Mouse (Mus musculus): ENCODE results near the gene Dennd5a. TPM values are rescaled to one million over a fixed set of nuclear protein-coding genes. Genes with fewer than 3 reads are reported as not detected.

Dennd5a gene
- polyA plus RNA-seq, 1 experiment from 2014 or later = 13.8 TPM

- H3K27me3 ChIP-seq (ENCODE audit: control insufficient read depth, insufficient read depth, low read length) = no peaks in the 10 kb centered on the region
- ATAC-seq (ENCODE audit: low FRiP score, low TSS enrichment) (peak; percentile 69), DNase-seq (ENCODE audit: low spot score) (no peak)
- H3K4me1 ChIP-seq (replicated peaks; ENCODE audit: control insufficient read depth, insufficient read depth) = no peaks in the 10 kb centered on the region
- TF ChIP-seq EP300 (optimal IDR thresholded peaks at IDR 0.05) (no peak), CTCF (IDR thresholded peaks at IDR 0.05; ENCODE audit: low read depth) (no peak)
- peak overlapping the region; percentile 64 for H3K4me2 ChIP-seq (replicated peaks; ENCODE audit: low read depth)
- H3K27ac ChIP-seq (replicated peaks) = peak overlapping the region; percentile 92
- peak overlapping the region; percentile 70 for H3K4me3 ChIP-seq (ENCODE audit: low read depth, low read length)
- WGBS = 12% methylated on average over 13 of the region's 13 CpGs
- no peaks in the 10 kb centered on the region for H3K36me3 ChIP-seq (ENCODE audit: control insufficient read depth, insufficient read depth, low read length)
- peak overlapping the region; percentile 90 for H3K9ac ChIP-seq (ENCODE audit: low read length)
- H3K9me3 ChIP-seq (ENCODE audit: control insufficient read depth, low read length) = no peaks in the 10 kb centered on the region
Observed at GRCm38 (mm10) chr7:109960613-109961154, 414 bp upstream of the Dennd5a start.

- TF ChIP-seq EP300 (optimal IDR thresholded peaks at IDR 0.05) = no peak
- no peak for TF ChIP-seq CTCF (IDR thresholded peaks at IDR 0.05; ENCODE audit: low read depth)
- H3K36me3 ChIP-seq (ENCODE audit: control insufficient read depth, insufficient read depth, low read length) = no peaks in the 10 kb centered on the region
- no peaks in the 10 kb centered on the region for H3K27me3 ChIP-seq (ENCODE audit: control insufficient read depth, insufficient read depth, low read length)
- WGBS = 6% methylated on average over 18 of the region's 18 CpGs
- no peak for DNase-seq (ENCODE audit: low spot score)
- peak overlapping the region; percentile 90 for H3K9ac ChIP-seq (ENCODE audit: low read length)
- ATAC-seq (ENCODE audit: low FRiP score, low TSS enrichment) = peak; percentile 30
- H3K27ac ChIP-seq (replicated peaks) = peak overlapping the region; percentile 92; the same call in 1 of the 2 replicates
- H3K4me3 ChIP-seq (ENCODE audit: low read depth, low read length) = peak overlapping the region; percentile 70
- H3K9me3 ChIP-seq (ENCODE audit: control insufficient read depth, low read length) = no peaks in the 10 kb centered on the region
- H3K4me1 ChIP-seq (replicated peaks; ENCODE audit: control insufficient read depth, insufficient read depth) = no peaks in the 10 kb centered on the region
- peak overlapping the region; percentile 64 for H3K4me2 ChIP-seq (replicated peaks; ENCODE audit: low read depth)
Observed at GRCm38 (mm10) chr7:109958843-109959715, 1.2 kb downstream of the Dennd5a start.

- no peak for TF ChIP-seq EP300 (optimal IDR thresholded peaks at IDR 0.05)
- TF ChIP-seq CTCF (IDR thresholded peaks at IDR 0.05; ENCODE audit: low read depth) = no peak
- no peaks in the 10 kb centered on the region for H3K36me3 ChIP-seq (ENCODE audit: control insufficient read depth, insufficient read depth, low read length)
- peak overlapping the region; percentile 70; the same call in 1 of the 2 replicates for H3K4me3 ChIP-seq (ENCODE audit: low read depth, low read length)
- H3K27ac ChIP-seq (replicated peaks) = 0 out of 2 replicates have a peak overlapping the region, but pooled peaks have one; percentile 0
- H3K4me2 ChIP-seq (replicated peaks; ENCODE audit: low read depth) = peak overlapping the region; percentile 64
- H3K9ac ChIP-seq (ENCODE audit: low read length) = peak overlapping the region; percentile 90; the same call in 1 of the 2 replicates
- H3K9me3 ChIP-seq (ENCODE audit: control insufficient read depth, low read length) = no peaks in the 10 kb centered on the region
- DNase-seq (ENCODE audit: low spot score) = no peak
- WGBS = 66% methylated on average over 8 of the region's 8 CpGs
- no peaks in the 10 kb centered on the region for H3K27me3 ChIP-seq (ENCODE audit: control insufficient read depth, insufficient read depth, low read length)
- ATAC-seq (ENCODE audit: low FRiP score, low TSS enrichment) = no peak
- no peaks in the 10 kb centered on the region for H3K4me1 ChIP-seq (replicated peaks; ENCODE audit: control insufficient read depth, insufficient read depth)
Observed at GRCm38 (mm10) chr7:109957996-109958789, 2.1 kb downstream of the Dennd5a start.

GRCm38 (mm10) chr7:109954622-109955401, 5.5 kb downstream of the Dennd5a start:
- no peaks in the 10 kb centered on the region for H3K4me1 ChIP-seq (replicated peaks; ENCODE audit: control insufficient read depth, insufficient read depth)
- 52% methylated on average over 6 of the region's 6 CpGs for WGBS
- no peak for TF ChIP-seq EP300 (optimal IDR thresholded peaks at IDR 0.05)
- TF ChIP-seq CTCF (IDR thresholded peaks at IDR 0.05; ENCODE audit: low read depth) = no peak
- no peaks in the 10 kb centered on the region for H3K36me3 ChIP-seq (ENCODE audit: control insufficient read depth, insufficient read depth, low read length)
- no peak overlapping the region for H3K4me2 ChIP-seq (replicated peaks; ENCODE audit: low read depth)
- 0 out of 2 replicates have a peak overlapping the region, but pooled peaks have one; percentile 6 for H3K27ac ChIP-seq (replicated peaks)
- no peaks in the 10 kb centered on the region for H3K27me3 ChIP-seq (ENCODE audit: control insufficient read depth, insufficient read depth, low read length)
- no peak overlapping the region for H3K9ac ChIP-seq (ENCODE audit: low read length)
- no peaks in the 10 kb centered on the region for H3K9me3 ChIP-seq (ENCODE audit: control insufficient read depth, low read length)
- H3K4me3 ChIP-seq (ENCODE audit: low read depth, low read length) = no peak overlapping the region
- DNase-seq (ENCODE audit: low spot score) (no peak), ATAC-seq (ENCODE audit: low FRiP score, low TSS enrichment) (no peak)

GRCm38 (mm10) chr7:109951297-109951696, 9.0 kb downstream of the Dennd5a start:
- DNase-seq (ENCODE audit: low spot score) (no peak), ATAC-seq (ENCODE audit: low FRiP score, low TSS enrichment) (no peak)
- H3K27ac ChIP-seq (replicated peaks) = no peak overlapping the region
- no peak overlapping the region for H3K4me2 ChIP-seq (replicated peaks; ENCODE audit: low read depth)
- H3K27me3 ChIP-seq (ENCODE audit: control insufficient read depth, insufficient read depth, low read length) = no peaks in the 10 kb centered on the region
- WGBS = 67% methylated on average over 4 of the region's 4 CpGs
- no peak overlapping the region for H3K4me3 ChIP-seq (ENCODE audit: low read depth, low read length)
- no peaks in the 10 kb centered on the region for H3K36me3 ChIP-seq (ENCODE audit: control insufficient read depth, insufficient read depth, low read length)
- no peak overlapping the region for H3K9ac ChIP-seq (ENCODE audit: low read length)
- H3K4me1 ChIP-seq (replicated peaks; ENCODE audit: control insufficient read depth, insufficient read depth) = no peaks in the 10 kb centered on the region
- TF ChIP-seq EP300 (optimal IDR thresholded peaks at IDR 0.05) (no peak), CTCF (IDR thresholded peaks at IDR 0.05; ENCODE audit: low read depth) (no peak)
- H3K9me3 ChIP-seq (ENCODE audit: control insufficient read depth, low read length) = no peaks in the 10 kb centered on the region

All from stomach, postnatal 0 days (tissue).